Mouse (Mus musculus) hindbrain, embryonic 14.5 days (tissue): ENCODE measurements around the gene Slc5a11. TPM values are rescaled to one million over a fixed set of nuclear protein-coding genes. Genes with fewer than 3 reads are reported as not detected.

Experiments used
- ATAC-seq: fragments of 200-750 bp; cut with Nextera tagmentation; 2 replicates; pipeline ENCODE4 v1.8.0; 2017; ENCODE audit warnings: moderate number of reproducible peaks, mild to moderate bottlenecking, moderate TSS enrichment, moderate library complexity; ENCODE audit not compliant: low FRiP score
- DNase-seq: peaks from one replicate; pipeline ENCODE4 v3.0.0-alpha.2; 2015; ENCODE audit warnings: low spot score
- H3K27ac ChIP-seq: fragments of 300-500 bp; sonication (generic); 2 replicates; pipeline ENCODE4 v1.5.1; 2014; ENCODE audit warnings: mild to moderate bottlenecking, moderate library complexity
- H3K27me3 ChIP-seq: fragments of 300-500 bp; sonication (generic); 2 replicates; pipeline ENCODE4 v1.6.1; 2014; ENCODE audit warnings: mild to moderate bottlenecking, low read length, mixed read lengths; ENCODE audit not compliant: control insufficient read depth, insufficient read depth
- H3K36me3 ChIP-seq: fragments of 300-500 bp; sonication (generic); replicated peaks from 2 replicates; pipeline ENCODE4 v1.6.1; 2014; ENCODE audit not compliant: control insufficient read depth, insufficient read depth
- H3K4me1 ChIP-seq: fragments of 300-500 bp; sonication (generic); replicated peaks from 2 replicates; pipeline ENCODE4 v1.6.1; 2014; ENCODE audit warnings: antibody characterized with exemption, low read length, mixed read lengths; ENCODE audit not compliant: control insufficient read depth, insufficient read depth
- H3K4me2 ChIP-seq: fragments of 300-500 bp; sonication (generic); replicated peaks from 2 replicates; pipeline ENCODE4 v1.6.1; 2014; ENCODE audit warnings: mild to moderate bottlenecking, moderate library complexity
- H3K4me3 ChIP-seq: fragments of 300-500 bp; sonication (generic); replicated peaks from 2 replicates; pipeline ENCODE4 v1.5.1; 2014; ENCODE audit warnings: mild to moderate bottlenecking, low read length
- H3K9ac ChIP-seq: fragments of 300-500 bp; sonication (generic); 2 replicates; pipeline ENCODE4 v1.6.1; 2014
- H3K9me3 ChIP-seq: fragments of 300-500 bp; sonication (generic); 2 replicates; pipeline ENCODE4 v1.6.1; 2016; ENCODE audit warnings: low read length; ENCODE audit not compliant: control insufficient read depth
- WGBS: fragments of 180-500 bp; shearing (Covaris S2); extraction: QIAGEN DNeasy Blood & Tissue Kit; methylation state at CpG from one replicate; pipeline ENCODE4 v1.1.7; 2014; 5-methylcytosine and 5-hydroxymethylcytosine counted together
- polyA plus RNA-seq: library from polyadenylated mRNA; unstranded; fragments of >200 nt; fragmentation: Nextera tagmentation; extraction: Ambion mirVana; gene quantifications from 2 replicates; pipeline ENCODE4 v1.2.1, GENCODE M21; 2014

Slc5a11 gene
- polyA plus RNA-seq, 1 experiment from 2014 or later, result not detected

- H3K36me3 ChIP-seq, result no peaks in the 10 kb centered on the region
- WGBS, result 46% methylated on average over 6 of the region's 6 CpGs
These were observed 36.8 kb downstream of the Slc5a11 start for GRCm38 (mm10) chr7:123251343-123251742.

GRCm38 (mm10) chr7:123253396-123253795 is 38.8 kb downstream of the Slc5a11 start:
- Histone ChIP-seq H3K27me3 (no peaks in the 10 kb centered on the region), H3K4me1 (0 out of 2 replicates have a peak, but pooled peaks cover 3% of the 10 kb centered on the region), H3K27ac (no peak overlapping the region), H3K36me3 (no peaks in the 10 kb centered on the region), H3K9me3 (no peaks in the 10 kb centered on the region), H3K4me3 (no peak overlapping the region), H3K9ac (no peak overlapping the region), H3K4me2 (no peak overlapping the region)
- WGBS, result 73% methylated on average over 7 of the region's 7 CpGs
- DNase-seq (no peak), ATAC-seq (no peak)

More at GRCm38 (mm10) chr7:123251343-123251742, 36.8 kb downstream of the Slc5a11 start:
- H3K4me2 ChIP-seq, result no peak overlapping the region
- DNase-seq (no peak), ATAC-seq (no peak)
- no peak overlapping the region for H3K4me3 ChIP-seq
- H3K4me1 ChIP-seq, result 0 out of 2 replicates have a peak, but pooled peaks cover 3% of the 10 kb centered on the region
- no peak overlapping the region for H3K9ac ChIP-seq
- H3K27ac ChIP-seq, result no peak overlapping the region
- no peaks in the 10 kb centered on the region for H3K27me3 ChIP-seq
- H3K9me3 ChIP-seq, result no peaks in the 10 kb centered on the region

- Histone ChIP-seq H3K27ac (no peak overlapping the region), H3K4me2 (no peak overlapping the region), H3K9me3 (no peaks in the 10 kb centered on the region), H3K36me3 (no peaks in the 10 kb centered on the region), H3K4me3 (no peak overlapping the region), H3K4me1 (0 out of 2 replicates have a peak, but pooled peaks cover 3% of the 10 kb centered on the region), H3K9ac (no peak overlapping the region), H3K27me3 (no peaks in the 10 kb centered on the region)
- ATAC-seq, result no peak
- DNase-seq, result no peak
- WGBS, result 88% methylated on average over 14 of the region's 14 CpGs
These were observed 39.8 kb downstream of the Slc5a11 start for GRCm38 (mm10) chr7:123254196-123254970.

DNA sequence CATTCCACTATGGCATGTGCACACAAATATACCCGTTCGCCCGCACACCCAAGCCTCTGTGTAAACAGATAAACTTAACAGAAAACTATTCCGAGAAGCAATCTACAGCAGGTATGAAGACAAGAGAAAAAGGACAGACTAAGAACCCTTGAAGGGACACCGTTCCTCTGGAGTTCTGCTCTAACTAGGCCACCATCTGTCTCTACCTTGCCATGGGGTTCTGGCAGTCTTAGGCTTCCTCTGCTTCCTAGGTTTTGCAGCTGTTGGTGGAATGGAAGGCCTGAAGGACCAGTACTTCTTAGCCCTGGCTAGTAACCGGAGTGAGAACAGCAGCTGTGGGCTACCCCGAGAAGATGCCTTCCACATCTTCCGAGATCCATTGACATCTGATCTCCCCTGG is 43.5 kb downstream of the Slc5a11 start:
- DNase-seq, result no peak
- no peak overlapping the region for H3K4me3 ChIP-seq
- 0 out of 2 replicates have a peak, but pooled peaks cover 3% of the 10 kb centered on the region for H3K4me1 ChIP-seq
- H3K27me3 ChIP-seq, result no peaks in the 10 kb centered on the region
- H3K9me3 ChIP-seq, result no peaks in the 10 kb centered on the region
- H3K36me3 ChIP-seq, result no peaks in the 10 kb centered on the region
- H3K27ac ChIP-seq, result no peak overlapping the region
- no peak for ATAC-seq
- H3K9ac ChIP-seq, result no peak overlapping the region
- WGBS, result 89% methylated on average over 8 of the region's 8 CpGs
- no peak overlapping the region for H3K4me2 ChIP-seq

DNA sequence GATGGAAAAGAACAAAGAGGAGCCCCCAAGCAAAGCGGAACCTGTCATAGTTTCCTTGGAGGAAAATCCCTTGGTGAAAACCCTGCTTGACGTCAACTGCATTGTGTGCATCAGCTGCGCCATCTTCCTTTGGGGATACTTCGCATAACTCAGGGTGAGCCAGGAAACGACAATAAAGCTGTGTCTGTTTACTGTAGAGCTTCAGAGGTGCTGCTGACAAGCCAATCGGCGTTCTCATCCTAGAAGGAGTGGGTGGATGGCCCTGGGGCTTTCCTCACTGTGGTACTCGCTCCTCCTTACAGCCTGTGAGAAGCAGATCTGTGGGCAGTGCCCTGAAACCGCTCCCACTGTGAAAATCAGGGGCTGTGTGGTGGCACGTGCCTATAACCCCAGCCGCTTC is 58.5 kb downstream of the Slc5a11 start:
- Histone ChIP-seq H3K27ac (no peak overlapping the region), H3K9ac (no peak overlapping the region), H3K27me3 (no peaks in the 10 kb centered on the region), H3K9me3 (no peaks in the 10 kb centered on the region), H3K36me3 (peaks cover 5% of the 10 kb centered on the region; the same call in 1 of the 2 replicates), H3K4me3 (no peak overlapping the region), H3K4me2 (no peak overlapping the region), H3K4me1 (no peaks in the 10 kb centered on the region)
- DNase-seq, result no peak
- ATAC-seq, result no peak
- WGBS, result 54% methylated on average over 11 of the region's 11 CpGs

DNA sequence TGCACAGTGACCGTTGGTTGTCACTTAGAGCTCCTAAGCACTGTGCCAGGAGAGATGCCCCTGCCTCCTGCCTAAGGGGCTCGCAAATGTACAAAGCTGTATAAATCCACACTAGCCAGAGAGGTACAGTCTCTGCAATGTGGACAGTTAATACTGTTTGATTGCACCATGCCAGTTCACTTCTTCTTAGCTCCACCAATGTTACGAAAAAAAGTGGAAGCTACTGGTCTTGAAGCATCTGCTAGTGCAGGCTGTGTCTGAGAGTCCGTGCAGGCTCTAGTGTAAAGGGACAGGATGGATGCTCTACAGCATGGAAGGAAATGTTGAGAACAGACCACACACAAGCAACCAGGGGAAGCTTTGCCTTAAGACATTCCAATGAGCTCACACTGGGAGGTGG is 62.0 kb downstream of the Slc5a11 start:
- no peak for ATAC-seq
- WGBS, result 93% methylated on average over 4 of the region's 4 CpGs
- H3K4me3 ChIP-seq, result no peak overlapping the region

GRCm38 (mm10) chr7:123279797-123280196 is 65.2 kb downstream of the Slc5a11 start:
- H3K4me3 ChIP-seq, result no peak overlapping the region
- no peak overlapping the region for H3K4me2 ChIP-seq
- H3K9ac ChIP-seq, result no peak overlapping the region
- no peak overlapping the region for H3K27ac ChIP-seq
- H3K9me3 ChIP-seq, result no peaks in the 10 kb centered on the region
- whole genome bisulfite sequencing, result 86% methylated on average over 4 of the region's 4 CpGs
- H3K36me3 ChIP-seq, result peaks cover 37% of the 10 kb centered on the region; the same call in 1 of the 2 replicates
- no peak for DNase-seq
- no peaks in the 10 kb centered on the region for H3K27me3 ChIP-seq
- ATAC-seq, result no peak
- H3K4me1 ChIP-seq, result no peaks in the 10 kb centered on the region; the same call in 1 of the 2 replicates

More for the DNA sequence above, 62.0 kb downstream of the Slc5a11 start:
- no peaks in the 10 kb centered on the region for H3K27me3 ChIP-seq
- H3K9ac ChIP-seq, result no peak overlapping the region
- H3K27ac ChIP-seq, result no peak overlapping the region
- DNase-seq, result no peak
- no peaks in the 10 kb centered on the region for H3K4me1 ChIP-seq
- peaks cover 28% of the 10 kb centered on the region; the same call in 1 of the 2 replicates for H3K36me3 ChIP-seq
- no peaks in the 10 kb centered on the region for H3K9me3 ChIP-seq
- no peak overlapping the region for H3K4me2 ChIP-seq

GRCm38 (mm10) chr7:123283826-123284225 is 69.2 kb downstream of the Slc5a11 start:
- H3K4me1 ChIP-seq, result no peaks in the 10 kb centered on the region; the same call in 1 of the 2 replicates
- H3K9me3 ChIP-seq, result no peaks in the 10 kb centered on the region
- H3K27me3 ChIP-seq, result no peaks in the 10 kb centered on the region
- no peak overlapping the region for H3K4me3 ChIP-seq
- no peak overlapping the region for H3K27ac ChIP-seq
- DNase-seq, result no peak
- peaks cover 50% of the 10 kb centered on the region for H3K36me3 ChIP-seq
- ATAC-seq, result no peak
- no peak overlapping the region for H3K4me2 ChIP-seq
- 78% methylated on average over 4 of the region's 4 CpGs for WGBS
- H3K9ac ChIP-seq, result no peak overlapping the region

DNA sequence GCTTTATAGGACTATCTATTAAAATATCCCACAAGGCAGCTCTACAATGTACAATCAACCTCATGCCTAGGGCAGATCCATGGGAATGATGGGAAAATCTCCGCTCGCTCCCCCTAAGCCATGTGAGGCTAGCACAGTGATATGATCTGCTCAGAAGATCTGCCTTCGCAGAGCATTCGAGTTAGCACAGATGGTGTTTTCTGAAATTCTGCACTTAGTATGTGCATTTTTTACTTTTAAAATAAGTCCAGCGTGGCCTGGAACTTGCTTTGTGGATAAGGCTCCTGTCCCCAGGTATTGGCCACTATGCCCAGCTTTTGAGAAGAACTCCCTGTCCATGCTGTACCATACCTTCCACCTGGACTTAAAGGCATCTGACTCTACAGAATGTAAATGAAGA is 71.3 kb downstream of the Slc5a11 start:
- H3K27me3 ChIP-seq, result no peaks in the 10 kb centered on the region
- no peak for DNase-seq
- no peak overlapping the region for H3K4me2 ChIP-seq
- no peaks in the 10 kb centered on the region; the same call in 1 of the 2 replicates for H3K4me1 ChIP-seq
- no peaks in the 10 kb centered on the region for H3K9me3 ChIP-seq
- ATAC-seq, result no peak
- H3K27ac ChIP-seq, result no peak overlapping the region
- no peak overlapping the region for H3K9ac ChIP-seq
- H3K4me3 ChIP-seq, result no peak overlapping the region
- WGBS, result 97% methylated on average over 5 of the region's 5 CpGs
- peaks cover 56% of the 10 kb centered on the region for H3K36me3 ChIP-seq
